Mouse (Mus musculus): Measurements from ENCODE around the gene Ccl17.

GRCm38 (mm10) chr8:94789256-94789955, 20.8 kb upstream of the Ccl17 start:
- TF ChIP-seq CTCF (IDR thresholded peaks at IDR 0.05) (no peak), EP300 (IDR thresholded peaks at IDR 0.05) (no peak)

Measured in lung, postnatal 0 days (tissue).